Mouse (Mus musculus): Measurements from ENCODE around the gene Plagl1. TPM values are rescaled to one million over a fixed set of nuclear protein-coding genes. Genes with fewer than 3 reads are reported as not detected.

Plagl1 gene
- polyA plus RNA-seq, 1 experiment from 2014 or later: 37.0 TPM

Other genes starting within 250 kb of the Plagl1 start
- 17.8 and 18.4 TPM in 2 replicates for gene Utrn, start 191.1 kb upstream of the Plagl1 start, polyA plus RNA-seq (2015; fragmentation: Nextera tagmentation; extraction: Ambion mirVana)
- gene Stx11, start 96.2 kb upstream of the Plagl1 start, polyA plus RNA-seq (2015; fragmentation: Nextera tagmentation; extraction: Ambion mirVana): 0.69 and 0.91 TPM in 2 replicates
- 26.9 and 28.0 TPM in 2 replicates for gene Sf3b5, start 55.2 kb upstream of the Plagl1 start, polyA plus RNA-seq (2015; fragmentation: Nextera tagmentation; extraction: Ambion mirVana)
- not detected in 2 replicates for gene Zc2hc1b, start 117.5 kb downstream of the Plagl1 start, polyA plus RNA-seq (2015; fragmentation: Nextera tagmentation; extraction: Ambion mirVana)
- gene Ltv1, start 132.7 kb downstream of the Plagl1 start, polyA plus RNA-seq (2015; fragmentation: Nextera tagmentation; extraction: Ambion mirVana): 32.6 and 37.8 TPM in 2 replicates